Mouse (Mus musculus): ENCODE measurements at regions not wholly inside any gene's neighbourhood (a gene's known extent, or its start where the extent isn't known, plus 50 kb on each side); places are given as distances from the start of the nearest gene placed in this dataset.

DNA sequence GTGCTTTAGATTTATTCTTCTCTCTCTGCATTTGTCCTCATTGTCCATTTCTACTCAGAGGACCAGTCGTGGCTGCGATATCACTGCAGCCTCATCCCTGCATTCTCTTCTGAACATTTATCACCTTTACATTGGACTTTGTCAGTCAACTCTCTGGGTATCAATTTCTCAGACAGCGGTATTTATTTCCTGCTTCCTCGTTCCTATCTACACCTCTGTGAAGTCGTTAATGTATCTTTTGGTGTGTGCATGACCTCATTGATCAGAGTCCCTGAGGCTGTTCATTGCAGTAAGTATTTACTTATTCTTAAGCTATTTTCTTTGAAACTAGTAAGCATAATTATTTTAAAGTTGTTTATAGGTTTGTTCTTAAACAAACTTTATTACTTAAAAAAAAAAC, 87.0 kb upstream of the Frmd4b start:
- Histone ChIP-seq H3K4me3 (ENCODE audit: low read depth, low read length) (no peak overlapping the region), H3K27ac (ENCODE audit: low read depth) (no peak overlapping the region), H3K9me3 (ENCODE audit: low read depth, low read length) (no peaks in the 10 kb centered on the region), H3K4me1 (ENCODE audit: insufficient read depth) (no peaks in the 10 kb centered on the region), H3K36me3 (ENCODE audit: insufficient read depth) (no peaks in the 10 kb centered on the region), H3K4me2 (no peak overlapping the region), H3K27me3 (ENCODE audit: insufficient read depth, low read length) (no peaks in the 10 kb centered on the region), H3K9ac (no peak overlapping the region)
- TF ChIP-seq CTCF (IDR thresholded peaks at IDR 0.05; ENCODE audit: low read depth): no peak
- ATAC-seq (ENCODE audit: insufficient read depth) (no peak), DNase-seq (no peak)
- 64% methylated on average over 5 of the region's 5 CpGs for WGBS

DNA sequence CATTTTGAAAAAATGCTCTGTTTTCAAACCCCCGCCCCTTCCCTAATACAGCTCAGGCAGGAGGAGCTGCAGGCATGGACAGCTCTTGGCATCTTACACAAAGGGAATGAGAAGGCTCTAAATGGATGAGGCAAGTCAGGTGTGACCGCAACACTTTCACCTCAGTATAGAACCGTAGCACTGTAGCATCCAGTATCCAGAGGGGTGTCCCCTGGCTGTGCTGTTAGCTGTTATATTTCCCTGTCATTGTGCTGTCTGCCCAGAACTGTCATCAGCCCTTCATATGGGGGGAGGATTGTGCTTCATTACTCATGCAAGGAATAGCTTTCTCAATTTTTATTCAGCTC, 82.4 kb upstream of the Frmd4b start:
- DNase-seq (no peak), ATAC-seq (ENCODE audit: insufficient read depth) (no peak)
- no peaks in the 10 kb centered on the region for H3K9me3 ChIP-seq (ENCODE audit: low read depth, low read length)
- no peak overlapping the region for H3K4me2 ChIP-seq
- TF ChIP-seq CTCF (IDR thresholded peaks at IDR 0.05; ENCODE audit: low read depth): no peak
- 86% methylated on average over 3 of the region's 3 CpGs for WGBS
- H3K4me3 ChIP-seq (ENCODE audit: low read depth, low read length): no peak overlapping the region
- no peak overlapping the region for H3K9ac ChIP-seq
- H3K27ac ChIP-seq (ENCODE audit: low read depth): no peak overlapping the region
- no peaks in the 10 kb centered on the region for H3K4me1 ChIP-seq (ENCODE audit: insufficient read depth)
- H3K27me3 ChIP-seq (ENCODE audit: insufficient read depth, low read length): no peaks in the 10 kb centered on the region
- H3K36me3 ChIP-seq (ENCODE audit: insufficient read depth): no peaks in the 10 kb centered on the region

- WGBS: 73% methylated on average over 9 of the region's 9 CpGs
- no peaks in the 10 kb centered on the region for H3K27me3 ChIP-seq (ENCODE audit: insufficient read depth, low read length)
- H3K27ac ChIP-seq (ENCODE audit: low read depth): no peak overlapping the region
- no peak overlapping the region for H3K4me2 ChIP-seq
- H3K4me1 ChIP-seq (ENCODE audit: insufficient read depth): no peaks in the 10 kb centered on the region
- no peak overlapping the region for H3K4me3 ChIP-seq (ENCODE audit: low read depth, low read length)
- no peaks in the 10 kb centered on the region for H3K36me3 ChIP-seq (ENCODE audit: insufficient read depth)
- TF ChIP-seq CTCF (IDR thresholded peaks at IDR 0.05; ENCODE audit: low read depth): no peak
- H3K9ac ChIP-seq: no peak overlapping the region
- H3K9me3 ChIP-seq (ENCODE audit: low read depth, low read length): no peaks in the 10 kb centered on the region
- no peak for ATAC-seq (ENCODE audit: insufficient read depth)
- DNase-seq: no peak
Measured at GRCm38 (mm10) chr6:97699054-97699751, 81.9 kb upstream of the Frmd4b start.

DNA sequence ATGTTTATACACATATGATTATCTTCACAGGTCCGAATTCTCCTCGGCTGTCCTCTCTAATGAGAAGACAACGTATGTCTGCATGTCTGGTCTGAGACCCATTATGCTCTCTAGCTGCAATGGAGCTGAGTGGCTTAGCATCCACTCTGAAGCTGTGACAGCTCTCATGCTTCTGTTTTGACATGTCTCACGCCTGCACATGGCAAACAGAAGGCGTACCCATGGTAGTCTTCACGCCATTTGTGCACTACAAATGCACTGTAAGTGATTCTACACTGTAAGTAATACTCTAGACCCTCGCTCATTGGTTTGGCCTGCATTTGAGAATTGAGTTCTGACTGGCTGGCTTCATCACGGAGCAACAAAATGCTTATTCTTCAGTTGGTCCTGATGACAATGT, 75.9 kb upstream of the Frmd4b start:
- no peak overlapping the region for H3K9ac ChIP-seq
- H3K4me2 ChIP-seq: no peak overlapping the region
- no peaks in the 10 kb centered on the region for H3K27me3 ChIP-seq (ENCODE audit: insufficient read depth, low read length)
- TF ChIP-seq CTCF (IDR thresholded peaks at IDR 0.05; ENCODE audit: low read depth): no peak
- no peak overlapping the region for H3K4me3 ChIP-seq (ENCODE audit: low read depth, low read length)
- H3K4me1 ChIP-seq (ENCODE audit: insufficient read depth): no peaks in the 10 kb centered on the region
- no peak overlapping the region for H3K27ac ChIP-seq (ENCODE audit: low read depth)
- ATAC-seq (ENCODE audit: insufficient read depth) (no peak), DNase-seq (no peak)
- 84% methylated on average over 8 of the region's 8 CpGs for WGBS
- no peaks in the 10 kb centered on the region for H3K9me3 ChIP-seq (ENCODE audit: low read depth, low read length)
- no peaks in the 10 kb centered on the region for H3K36me3 ChIP-seq (ENCODE audit: insufficient read depth)

DNA sequence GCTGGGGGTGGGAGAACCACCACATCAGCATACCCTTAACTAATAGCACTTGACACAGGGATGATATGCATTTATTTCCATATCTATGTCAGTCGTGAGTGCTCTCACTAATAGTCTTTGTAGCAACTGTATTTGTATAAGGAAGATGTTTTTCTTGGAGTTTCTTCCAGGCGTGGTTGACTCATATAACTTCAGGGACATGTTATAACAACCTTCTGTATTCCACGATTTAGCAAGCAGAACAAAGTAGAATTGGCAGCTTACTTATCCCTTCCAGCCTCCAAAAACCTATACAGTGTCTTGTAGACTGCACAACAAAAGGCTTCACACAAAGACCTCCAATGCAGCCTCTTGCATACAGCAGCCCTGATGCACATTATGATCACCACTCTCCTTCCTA, 73.8 kb upstream of the Frmd4b start:
- no peak for TF ChIP-seq CTCF (IDR thresholded peaks at IDR 0.05; ENCODE audit: low read depth)

DNA sequence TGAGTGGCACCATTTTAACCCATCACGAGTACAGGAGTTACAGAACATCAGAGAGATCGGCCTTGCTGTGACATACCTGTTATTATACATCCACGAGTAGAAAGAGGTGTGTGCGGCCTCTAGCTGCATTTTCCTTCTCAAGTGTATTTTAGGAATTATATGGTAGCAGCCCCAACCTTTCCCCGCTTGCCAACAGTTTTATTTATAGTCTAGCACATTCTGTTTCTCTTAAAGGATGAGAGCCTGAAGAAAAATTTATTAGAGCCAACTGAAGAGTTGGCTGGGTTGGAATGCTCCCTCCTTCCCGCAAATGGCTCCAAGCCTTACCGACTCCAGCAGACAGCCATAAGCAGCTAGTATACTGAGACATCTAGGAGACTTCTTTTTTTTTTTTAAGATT, 67.0 kb upstream of the Frmd4b start:
- Histone ChIP-seq H3K9ac (no peak overlapping the region), H3K9me3 (ENCODE audit: low read depth, low read length) (no peaks in the 10 kb centered on the region), H3K4me2 (no peak overlapping the region), H3K27ac (ENCODE audit: low read depth) (no peak overlapping the region), H3K4me1 (ENCODE audit: insufficient read depth) (no peaks in the 10 kb centered on the region), H3K36me3 (ENCODE audit: insufficient read depth) (no peaks in the 10 kb centered on the region), H3K4me3 (ENCODE audit: low read depth, low read length) (no peak overlapping the region), H3K27me3 (ENCODE audit: insufficient read depth, low read length) (no peaks in the 10 kb centered on the region)
- 75% methylated on average over 7 of the region's 7 CpGs for WGBS
- TF ChIP-seq CTCF (IDR thresholded peaks at IDR 0.05; ENCODE audit: low read depth): no peak
- no peak for ATAC-seq (ENCODE audit: insufficient read depth)
- DNase-seq: no peak

More for the DNA sequence above, 73.8 kb upstream of the Frmd4b start:
- H3K27me3 ChIP-seq (ENCODE audit: insufficient read depth, low read length): no peaks in the 10 kb centered on the region
- no peak overlapping the region for H3K4me3 ChIP-seq (ENCODE audit: low read depth, low read length)
- no peak overlapping the region for H3K4me2 ChIP-seq
- H3K36me3 ChIP-seq (ENCODE audit: insufficient read depth): no peaks in the 10 kb centered on the region
- 72% methylated on average over 3 of the region's 3 CpGs for WGBS
- H3K27ac ChIP-seq (ENCODE audit: low read depth): no peak overlapping the region
- ATAC-seq (ENCODE audit: insufficient read depth) (no peak), DNase-seq (no peak)
- no peaks in the 10 kb centered on the region for H3K4me1 ChIP-seq (ENCODE audit: insufficient read depth)
- H3K9ac ChIP-seq: no peak overlapping the region
- no peaks in the 10 kb centered on the region for H3K9me3 ChIP-seq (ENCODE audit: low read depth, low read length)

GRCm38 (mm10) chr6:97682213-97682612, 64.9 kb upstream of the Frmd4b start:
- no peak overlapping the region for H3K4me2 ChIP-seq
- H3K4me3 ChIP-seq (ENCODE audit: low read depth, low read length): no peak overlapping the region
- no peaks in the 10 kb centered on the region for H3K27me3 ChIP-seq (ENCODE audit: insufficient read depth, low read length)
- no peak for TF ChIP-seq CTCF (IDR thresholded peaks at IDR 0.05; ENCODE audit: low read depth)
- WGBS: 77% methylated on average over 1 of the region's 1 CpGs
- no peaks in the 10 kb centered on the region for H3K36me3 ChIP-seq (ENCODE audit: insufficient read depth)
- H3K27ac ChIP-seq (ENCODE audit: low read depth): no peak overlapping the region
- H3K9me3 ChIP-seq (ENCODE audit: low read depth, low read length): no peaks in the 10 kb centered on the region
- H3K4me1 ChIP-seq (ENCODE audit: insufficient read depth): no peaks in the 10 kb centered on the region
- ATAC-seq (ENCODE audit: insufficient read depth) (no peak), DNase-seq (no peak)
- no peak overlapping the region for H3K9ac ChIP-seq
